Mouse (Mus musculus): ENCODE measurements around the gene Tnpo1. TPM values are rescaled to one million over a fixed set of nuclear protein-coding genes. Genes with fewer than 3 reads are reported as not detected.

The Tnpo1 gene
- polyA plus RNA-seq, 1 experiment from 2014 or later = 20.7 TPM

- ATAC-seq (ENCODE audit: low FRiP score, low TSS enrichment) = no peak
These were observed 16.2 kb upstream of the Tnpo1 start for GRCm38 (mm10) chr13:98942360-98942759.

DNA sequence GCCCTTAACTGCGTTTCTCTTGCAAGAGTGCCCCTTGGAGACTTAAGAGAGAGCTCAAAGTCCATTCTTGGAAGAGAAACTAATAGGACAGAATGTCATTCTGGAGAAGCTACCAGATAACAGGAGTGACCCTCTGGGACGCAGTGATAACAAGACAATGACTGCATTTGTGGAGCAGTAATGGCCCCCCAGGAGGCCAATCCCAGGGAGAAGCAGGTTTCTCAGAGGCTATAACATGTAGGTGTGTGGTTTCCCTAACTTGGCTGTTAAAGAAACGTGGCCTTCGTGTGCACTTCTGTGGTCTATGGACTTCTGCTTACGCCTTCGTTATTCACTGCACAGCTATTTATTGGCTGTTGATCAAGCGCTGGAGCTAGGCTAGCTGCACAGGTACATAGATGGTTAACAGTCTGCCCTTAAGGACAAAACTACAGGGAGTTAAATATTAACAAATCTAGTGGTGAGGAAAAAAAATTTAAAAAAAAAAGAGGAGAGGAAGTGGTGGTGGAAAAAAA, 15.7 kb upstream of the Tnpo1 start:
- DNase-seq (ENCODE audit: low spot score) (peak; percentile 37), ATAC-seq (ENCODE audit: low FRiP score, low TSS enrichment) (peak; percentile 75)
- Histone ChIP-seq H3K4me3 (ENCODE audit: low read depth, low read length) (no peak overlapping the region), H3K27me3 (ENCODE audit: control insufficient read depth, insufficient read depth, low read length) (no peaks in the 10 kb centered on the region), H3K27ac (replicated peaks) (peak overlapping the region; percentile 30; the same call in 1 of the 2 replicates), H3K4me2 (replicated peaks; ENCODE audit: low read depth) (no peak overlapping the region), H3K4me1 (replicated peaks; ENCODE audit: control insufficient read depth, insufficient read depth) (peaks cover 2% of the 10 kb centered on the region; the same call in 1 of the 2 replicates), H3K9me3 (ENCODE audit: control insufficient read depth, low read length) (no peaks in the 10 kb centered on the region), H3K36me3 (ENCODE audit: control insufficient read depth, insufficient read depth, low read length) (no peaks in the 10 kb centered on the region), H3K9ac (ENCODE audit: low read length) (no peak overlapping the region)
- TF ChIP-seq CTCF (IDR thresholded peaks at IDR 0.05; ENCODE audit: low read depth) (no peak), EP300 (optimal IDR thresholded peaks at IDR 0.05) (no peak)
- WGBS = 57% methylated on average over 7 of the region's 7 CpGs

More at GRCm38 (mm10) chr13:98942360-98942759, 16.2 kb upstream of the Tnpo1 start:
- 36% methylated on average over 6 of the region's 6 CpGs for WGBS
- no peak for DNase-seq (ENCODE audit: low spot score)
- H3K27ac ChIP-seq (replicated peaks) = peak overlapping the region; percentile 61; the same call in 1 of the 2 replicates
- H3K9ac ChIP-seq (ENCODE audit: low read length) = no peak overlapping the region
- no peak for TF ChIP-seq EP300 (optimal IDR thresholded peaks at IDR 0.05)
- no peak for TF ChIP-seq CTCF (IDR thresholded peaks at IDR 0.05; ENCODE audit: low read depth)
- no peaks in the 10 kb centered on the region for H3K9me3 ChIP-seq (ENCODE audit: control insufficient read depth, low read length)
- H3K36me3 ChIP-seq (ENCODE audit: control insufficient read depth, insufficient read depth, low read length) = no peaks in the 10 kb centered on the region
- peaks cover 2% of the 10 kb centered on the region; the same call in 1 of the 2 replicates for H3K4me1 ChIP-seq (replicated peaks; ENCODE audit: control insufficient read depth, insufficient read depth)
- no peak overlapping the region for H3K4me3 ChIP-seq (ENCODE audit: low read depth, low read length)
- H3K27me3 ChIP-seq (ENCODE audit: control insufficient read depth, insufficient read depth, low read length) = no peaks in the 10 kb centered on the region
- H3K4me2 ChIP-seq (replicated peaks; ENCODE audit: low read depth) = no peak overlapping the region

DNA sequence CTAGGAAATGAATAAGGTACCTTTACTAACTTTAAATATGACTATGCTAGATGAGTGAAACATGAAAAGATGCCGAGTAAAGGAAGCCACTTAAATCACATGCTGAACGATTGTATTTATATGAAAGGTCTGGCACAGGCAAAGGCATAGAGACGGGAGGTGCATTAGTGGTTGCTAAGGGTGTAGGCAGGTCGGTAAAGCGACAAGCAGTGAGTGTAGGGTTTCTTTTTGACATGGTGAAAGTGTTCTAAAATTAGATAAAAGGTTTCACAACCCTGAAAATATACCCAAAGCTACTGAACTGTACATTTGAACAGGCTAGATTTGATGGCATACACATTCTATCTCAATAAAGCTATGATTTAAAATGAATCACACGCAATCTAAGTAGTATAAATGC, 10.9 kb upstream of the Tnpo1 start:
- no peaks in the 10 kb centered on the region for H3K4me1 ChIP-seq (replicated peaks; ENCODE audit: control insufficient read depth, insufficient read depth)
- WGBS = 64% methylated on average over 6 of the region's 6 CpGs
- no peaks in the 10 kb centered on the region for H3K36me3 ChIP-seq (ENCODE audit: control insufficient read depth, insufficient read depth, low read length)
- H3K27me3 ChIP-seq (ENCODE audit: control insufficient read depth, insufficient read depth, low read length) = no peaks in the 10 kb centered on the region
- H3K4me3 ChIP-seq (ENCODE audit: low read depth, low read length) = no peak overlapping the region
- no peak overlapping the region for H3K9ac ChIP-seq (ENCODE audit: low read length)
- H3K9me3 ChIP-seq (ENCODE audit: control insufficient read depth, low read length) = no peaks in the 10 kb centered on the region
- H3K27ac ChIP-seq (replicated peaks) = no peak overlapping the region
- no peak overlapping the region for H3K4me2 ChIP-seq (replicated peaks; ENCODE audit: low read depth)
- no peak for TF ChIP-seq CTCF (IDR thresholded peaks at IDR 0.05; ENCODE audit: low read depth)
- TF ChIP-seq EP300 (optimal IDR thresholded peaks at IDR 0.05) = no peak
- DNase-seq (ENCODE audit: low spot score) (no peak), ATAC-seq (ENCODE audit: low FRiP score, low TSS enrichment) (no peak)

DNA sequence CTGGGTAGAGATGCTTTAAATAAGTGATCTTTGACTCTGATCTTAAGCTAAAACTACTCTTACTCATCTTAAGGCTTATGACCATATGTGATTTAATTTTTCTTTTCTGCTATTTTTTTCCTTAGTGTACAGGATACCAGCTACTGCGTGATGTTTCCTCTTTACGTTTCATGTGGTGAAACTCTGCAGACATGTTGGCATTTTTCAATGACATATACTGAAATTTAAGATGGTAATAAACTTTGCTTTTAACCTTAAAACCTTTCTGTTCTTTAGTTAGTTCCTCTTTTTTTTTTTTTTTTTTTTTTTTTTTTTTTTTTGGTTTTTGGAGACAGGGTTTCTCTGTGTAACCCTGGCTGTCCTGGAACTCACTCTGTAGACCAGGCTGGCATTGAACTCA, 2.7 kb upstream of the Tnpo1 start:
- WGBS = 95% methylated on average over 2 of the region's 2 CpGs
- DNase-seq (ENCODE audit: low spot score) (no peak), ATAC-seq (ENCODE audit: low FRiP score, low TSS enrichment) (no peak)
- Histone ChIP-seq H3K9me3 (ENCODE audit: control insufficient read depth, low read length) (no peaks in the 10 kb centered on the region), H3K27ac (replicated peaks) (no peak overlapping the region), H3K9ac (ENCODE audit: low read length) (no peak overlapping the region), H3K36me3 (ENCODE audit: control insufficient read depth, insufficient read depth, low read length) (no peaks in the 10 kb centered on the region), H3K4me1 (replicated peaks; ENCODE audit: control insufficient read depth, insufficient read depth) (no peaks in the 10 kb centered on the region), H3K4me2 (replicated peaks; ENCODE audit: low read depth) (no peak overlapping the region), H3K27me3 (ENCODE audit: control insufficient read depth, insufficient read depth, low read length) (no peaks in the 10 kb centered on the region), H3K4me3 (ENCODE audit: low read depth, low read length) (no peak overlapping the region)
- TF ChIP-seq CTCF (IDR thresholded peaks at IDR 0.05; ENCODE audit: low read depth) (no peak), EP300 (optimal IDR thresholded peaks at IDR 0.05) (no peak)

DNA sequence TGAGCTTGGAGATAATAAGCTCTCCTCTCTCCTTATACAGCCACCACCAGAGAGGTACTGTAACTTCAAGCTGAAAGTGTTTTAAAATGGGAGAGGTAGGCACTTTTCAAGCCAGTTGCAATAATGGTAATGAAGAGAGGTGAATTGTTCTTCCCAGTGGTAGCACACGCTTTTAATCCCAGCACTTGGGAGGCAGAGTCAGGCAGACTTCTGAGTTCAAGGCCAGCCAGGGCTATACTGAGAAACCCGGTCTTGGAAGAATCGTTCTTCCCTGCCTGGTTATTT, 716 bp upstream of the Tnpo1 start:
- Histone ChIP-seq H3K9ac (ENCODE audit: low read length) (peak overlapping the region; percentile 100), H3K27ac (replicated peaks) (peak overlapping the region; percentile 100), H3K27me3 (ENCODE audit: control insufficient read depth, insufficient read depth, low read length) (no peaks in the 10 kb centered on the region), H3K36me3 (ENCODE audit: control insufficient read depth, insufficient read depth, low read length) (no peaks in the 10 kb centered on the region), H3K4me1 (replicated peaks; ENCODE audit: control insufficient read depth, insufficient read depth) (no peaks in the 10 kb centered on the region), H3K9me3 (ENCODE audit: control insufficient read depth, low read length) (no peaks in the 10 kb centered on the region), H3K4me3 (ENCODE audit: low read depth, low read length) (peak overlapping the region; percentile 100), H3K4me2 (replicated peaks; ENCODE audit: low read depth) (peak overlapping the region; percentile 78)
- 54% methylated on average over 3 of the region's 3 CpGs for WGBS
- no peak for TF ChIP-seq EP300 (optimal IDR thresholded peaks at IDR 0.05)
- TF ChIP-seq CTCF (IDR thresholded peaks at IDR 0.05; ENCODE audit: low read depth) = no peak
- DNase-seq (ENCODE audit: low spot score) (no peak), ATAC-seq (ENCODE audit: low FRiP score, low TSS enrichment) (no peak)

GRCm38 (mm10) chr13:98925486-98926212, 535 bp downstream of the Tnpo1 start:
- DNase-seq (ENCODE audit: low spot score) (peak; percentile 63), ATAC-seq (ENCODE audit: low FRiP score, low TSS enrichment) (peak; percentile 61)
- under 1% methylated on average over 65 of the region's 66 CpGs for WGBS

More at GRCm38 (mm10) chr13:98925486-98926212, 535 bp downstream of the Tnpo1 start:
- Histone ChIP-seq H3K4me3 (ENCODE audit: low read depth, low read length) (peak overlapping the region; percentile 100), H3K27ac (replicated peaks) (peak overlapping the region; percentile 100), H3K9me3 (ENCODE audit: control insufficient read depth, low read length) (no peaks in the 10 kb centered on the region), H3K4me1 (replicated peaks; ENCODE audit: control insufficient read depth, insufficient read depth) (no peaks in the 10 kb centered on the region), H3K4me2 (replicated peaks; ENCODE audit: low read depth) (peak overlapping the region; percentile 78), H3K27me3 (ENCODE audit: control insufficient read depth, insufficient read depth, low read length) (no peaks in the 10 kb centered on the region), H3K9ac (ENCODE audit: low read length) (peak overlapping the region; percentile 100), H3K36me3 (ENCODE audit: control insufficient read depth, insufficient read depth, low read length) (no peaks in the 10 kb centered on the region)
- peak; percentile 37; the same call in 1 of the 2 replicates for TF ChIP-seq CTCF (IDR thresholded peaks at IDR 0.05; ENCODE audit: low read depth)
- TF ChIP-seq EP300 (optimal IDR thresholded peaks at IDR 0.05) = peak; percentile 37

All from stomach, postnatal 0 days (tissue).